Mouse (Mus musculus) G1E (cell line): ENCODE data around the gene Aco2. TPM values are rescaled to one million over a fixed set of nuclear protein-coding genes. Genes with fewer than 3 reads are reported as not detected.
"Not testable (repeated sequence)": the region's sequence is repeated elsewhere in the genome, so short reads cannot be mapped to it uniquely, and the experiment has no call there.

Source experiments
- ATAC-seq: 2 replicates; pipeline ENCODE4 v1.8.0; 2016; ENCODE audit warnings: mild to moderate bottlenecking; ENCODE audit not compliant: insufficient number of reproducible peaks, poor library complexity, low FRiP score, severe bottlenecking; ENCODE audit errors: extremely low read depth
- DNase-seq: peaks from one replicate; pipeline ENCODE4 v3.0.0; 2012; ENCODE audit warnings: low spot score
- H3K27me3 ChIP-seq: 2 replicates; pipeline ENCODE4 v1.6.1; 2012; ENCODE audit warnings: mild to moderate bottlenecking, low read length, inconsistent platforms; ENCODE audit not compliant: insufficient read depth
- H3K36me3 ChIP-seq: replicated peaks from 2 replicates; pipeline ENCODE3; 2012; ENCODE audit warnings: mild to moderate bottlenecking, inconsistent platforms
- H3K4me1 ChIP-seq: 2 replicates; pipeline ENCODE4 v1.6.1; 2012; ENCODE audit warnings: low read depth, low read length, inconsistent platforms, mixed read lengths; ENCODE audit not compliant: insufficient read depth
- H3K4me3 ChIP-seq: 2 replicates; pipeline ENCODE4 v1.5.1; 2012; ENCODE audit warnings: low read depth, mild to moderate bottlenecking, inconsistent platforms, low read length, moderate library complexity, mixed read lengths
- H3K9me3 ChIP-seq: replicated peaks from 2 replicates; pipeline ENCODE4 v1.6.1; 2012; ENCODE audit warnings: inconsistent platforms
- CTCF ChIP-seq: IDR thresholded peaks from 2 replicates; pipeline ENCODE4 v1.5.1; 2012; ENCODE audit warnings: low read depth, low read length, inconsistent platforms, mixed read lengths
- GATA1 ChIP-seq: IDR thresholded peaks from 2 replicates; pipeline ENCODE4 v1.6.1; 2012; ENCODE audit warnings: borderline replicate concordance, low read length, inconsistent platforms, mixed read lengths
- GATA2 ChIP-seq: IDR thresholded peaks from 2 replicates; pipeline ENCODE4 v1.6.1; 2012; ENCODE audit warnings: low read depth, low read length, inconsistent platforms, borderline replicate concordance
- POLR2AphosphoS5 ChIP-seq: IDR thresholded peaks from 2 replicates; pipeline ENCODE4 v1.6.1; 2012; ENCODE audit warnings: low read depth, low read length, inconsistent platforms; ENCODE audit not compliant: insufficient replicate concordance
- TAL1 ChIP-seq: conservative IDR thresholded peaks from 2 replicates; pipeline ENCODE4 v1.6.1; 2012; ENCODE audit warnings: low read depth, low read length, inconsistent platforms, mixed read lengths
- polyA plus RNA-seq: library from polyadenylated mRNA; stranded (reverse); fragments of >175 nt; gene quantifications from 2 replicates; pipeline ENCODE4 v1.2.3, GENCODE M21; 2012
- total RNA-seq, 2 experiments: library from RNA; stranded (forward) in 1 of 2; stranded (reverse) in 1 of 2; fragments of 200-1000 nt in 1 of 2; fragments of >200 nt in 1 of 2; fragmentation: Nextera tagmentation in 1 of 2; gene quantifications; 2 replicates each; pipeline ENCODE4 v1.2.3; 2014 to 2017

Gene Aco2
- total and polyA plus RNA-seq, 3 experiments, result 124 to 177 (median 142) TPM

GRCm38 (mm10) chr15:81898751-81899150, 26.6 kb downstream of the Aco2 start:
- Histone ChIP-seq H3K27me3 (no peaks in the 10 kb centered on the region), H3K9me3 (no peaks in the 10 kb centered on the region), H3K36me3 (peaks cover 95% of the 10 kb centered on the region), H3K4me1 (no peaks in the 10 kb centered on the region), H3K4me3 (no peak overlapping the region)
- no peak for DNase-seq
- TF ChIP-seq GATA2 (no peak), POLR2AphosphoS5 (no peak), CTCF (no peak), GATA1 (no peak)
- ATAC-seq, result no peak

- no peak for ATAC-seq
- TF ChIP-seq CTCF, result peak; percentile 51; the same call in 1 of the 2 replicates
- TF ChIP-seq POLR2AphosphoS5, result no peak
Measured at GRCm38 (mm10) chr15:81904939-81905338, 32.8 kb downstream of the Aco2 start.

DNA sequence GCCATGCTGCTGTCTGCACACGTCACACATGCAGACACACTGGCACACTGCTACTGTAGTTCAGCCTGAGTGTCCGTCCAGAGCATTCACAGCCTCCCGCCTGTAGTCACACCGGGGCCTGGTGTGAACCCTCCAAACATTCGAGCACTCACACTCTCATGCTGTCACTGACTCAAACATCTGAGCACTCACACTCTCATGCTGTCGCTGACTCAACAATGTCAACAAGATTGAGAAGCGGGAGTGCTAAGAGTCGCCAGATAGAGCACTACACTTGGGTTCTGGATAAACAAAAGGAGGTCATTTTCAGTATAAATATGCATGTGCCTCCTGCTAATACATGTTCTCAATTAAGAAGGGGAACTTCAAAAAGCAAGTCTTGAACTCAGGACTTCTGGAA, 35.8 kb downstream of the Aco2 start:
- Histone ChIP-seq H3K4me3 (no peak overlapping the region), H3K27me3 (no peaks in the 10 kb centered on the region), H3K36me3 (peaks cover 98% of the 10 kb centered on the region), H3K4me1 (peaks cover 16% of the 10 kb centered on the region), H3K9me3 (no peaks in the 10 kb centered on the region)
- DNase-seq (no peak), ATAC-seq (no peak)
- no peak for TF ChIP-seq CTCF
- TF ChIP-seq GATA1, result no peak
- TF ChIP-seq TAL1, result no peak

More at GRCm38 (mm10) chr15:81904939-81905338, 32.8 kb downstream of the Aco2 start:
- H3K9me3 ChIP-seq, result no peaks in the 10 kb centered on the region
- no peak for DNase-seq
- peaks cover 98% of the 10 kb centered on the region for H3K36me3 ChIP-seq
- peaks cover 3% of the 10 kb centered on the region; the same call in 1 of the 2 replicates for H3K4me1 ChIP-seq
- no peaks in the 10 kb centered on the region for H3K27me3 ChIP-seq
- H3K4me3 ChIP-seq, result no peak overlapping the region

GRCm38 (mm10) chr15:81908767-81909166, 36.7 kb downstream of the Aco2 start:
- H3K27me3 ChIP-seq, ATAC-seq, DNase-seq: not testable (repeated sequence)

DNA sequence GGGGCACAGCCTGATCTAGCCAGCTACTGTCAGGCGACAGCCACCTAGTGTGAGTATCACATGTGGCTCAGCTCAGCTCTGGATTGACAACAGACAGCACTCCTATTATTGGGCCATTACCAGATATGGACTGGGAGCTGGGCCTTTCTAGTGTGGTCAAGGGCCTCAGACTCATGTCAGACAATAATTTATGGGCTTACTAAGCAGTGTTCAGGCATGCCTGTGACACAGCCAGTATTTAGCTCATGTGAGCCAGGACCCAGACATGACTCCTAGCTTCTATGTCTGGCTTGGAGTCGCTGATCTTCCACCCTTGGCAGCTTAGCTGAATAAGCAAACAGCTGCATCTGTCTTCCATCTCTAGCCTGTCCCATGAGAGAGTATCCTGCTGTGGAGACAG, 40.4 kb downstream of the Aco2 start:
- TF ChIP-seq POLR2AphosphoS5, result no peak
- no peak for TF ChIP-seq GATA2
- TF ChIP-seq CTCF, result no peak
- no peak for TF ChIP-seq TAL1
- TF ChIP-seq GATA1, result no peak
- Histone ChIP-seq H3K4me1 (peaks cover 37% of the 10 kb centered on the region), H3K36me3 (peaks cover 98% of the 10 kb centered on the region), H3K9me3 (no peaks in the 10 kb centered on the region), H3K27me3 (no peaks in the 10 kb centered on the region), H3K4me3 (no peak overlapping the region)
- DNase-seq (no peak), ATAC-seq (no peak)

More at GRCm38 (mm10) chr15:81908767-81909166, 36.7 kb downstream of the Aco2 start:
- not testable (repeated sequence) for H3K4me3 ChIP-seq, H3K9me3 ChIP-seq
- peaks cover 22% of the 10 kb centered on the region for H3K4me1 ChIP-seq
- peaks cover 98% of the 10 kb centered on the region for H3K36me3 ChIP-seq

DNA sequence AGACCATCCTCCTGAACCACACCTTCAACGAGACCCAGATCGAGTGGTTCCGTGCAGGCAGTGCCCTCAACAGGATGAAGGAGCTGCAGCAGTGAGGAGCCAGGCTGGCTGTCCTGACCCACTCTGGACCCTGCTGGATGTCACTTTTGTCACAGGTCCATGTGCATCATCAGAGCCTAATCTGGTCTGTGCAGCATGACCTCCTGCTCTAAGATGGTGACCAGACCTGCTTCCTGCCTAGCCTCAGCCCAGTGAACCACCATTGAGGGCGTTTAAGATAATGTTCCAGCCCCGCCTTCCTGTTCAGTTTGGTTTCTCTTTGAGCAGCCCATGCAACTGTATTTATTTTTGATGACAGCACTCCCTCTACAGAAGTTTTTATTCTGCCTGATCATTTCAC, 42.6 kb downstream of the Aco2 start:
- peaks cover 99% of the 10 kb centered on the region for H3K36me3 ChIP-seq
- no peak for DNase-seq
- ATAC-seq, result 0 out of 2 replicates have a peak, but pooled peaks have one; percentile 22
- no peak overlapping the region; the same call in 1 of the 2 replicates for H3K4me3 ChIP-seq
- no peaks in the 10 kb centered on the region for H3K27me3 ChIP-seq
- TF ChIP-seq GATA1, result no peak
- TF ChIP-seq GATA2, result no peak
- TF ChIP-seq TAL1, result no peak
- TF ChIP-seq CTCF, result no peak
- no peak for TF ChIP-seq POLR2AphosphoS5
- H3K9me3 ChIP-seq, result no peaks in the 10 kb centered on the region
- peaks cover 37% of the 10 kb centered on the region for H3K4me1 ChIP-seq

DNA sequence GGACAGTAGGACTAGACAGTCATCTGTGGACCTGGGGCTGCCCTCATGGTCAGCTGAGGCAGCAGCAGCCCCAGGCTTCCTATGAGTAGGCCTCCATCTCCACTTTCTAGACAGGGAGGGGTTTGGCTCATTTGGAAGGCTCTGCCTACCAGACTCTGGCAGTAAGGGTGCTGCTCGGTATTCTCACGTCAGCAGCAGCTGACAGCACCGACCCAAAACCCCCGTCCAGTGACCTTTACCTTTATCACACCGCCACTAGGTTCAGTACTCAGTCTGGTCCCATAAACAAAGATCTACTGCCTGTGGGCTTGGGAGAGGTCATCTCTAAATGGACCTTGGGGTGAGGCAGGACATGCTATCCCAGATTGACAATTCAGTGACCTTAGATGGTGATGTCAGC, 43.6 kb downstream of the Aco2 start:
- Histone ChIP-seq H3K4me3 (no peak overlapping the region), H3K36me3 (peaks cover 97% of the 10 kb centered on the region), H3K27me3 (no peaks in the 10 kb centered on the region), H3K4me1 (peaks cover 37% of the 10 kb centered on the region), H3K9me3 (no peaks in the 10 kb centered on the region)
- DNase-seq (no peak), ATAC-seq (no peak)
- TF ChIP-seq POLR2AphosphoS5 (no peak), GATA1 (no peak), CTCF (no peak), GATA2 (no peak), TAL1 (no peak)
